Mouse (Mus musculus) CH12.LX (cell line): ENCODE measurements around the gene Socs2.

Experiments
- CTCF ChIP-seq, 2 experiments: IDR thresholded peaks in 1 of 2; conservative IDR thresholded peaks in 1 of 2; 2 replicates each; pipeline ENCODE4 v1.5.1; 2011 to 2012; ENCODE audit warnings: low read depth in 2 of 2, low read length in 2 of 2, improper control_type of control experiment in 1 of 2, inconsistent platforms in 1 of 2, mild to moderate bottlenecking in 1 of 2, moderate library complexity in 1 of 2
- E2F4 ChIP-seq: IDR thresholded peaks from 2 replicates; pipeline ENCODE4 v1.6.1; 2011; ENCODE audit warnings: low read depth, low read length, improper control_type of control experiment; ENCODE audit not compliant: insufficient replicate concordance
- EP300 ChIP-seq: IDR thresholded peaks from 2 replicates; pipeline ENCODE4 v1.6.1; 2011; ENCODE audit warnings: low read length, improper control_type of control experiment
- JUN ChIP-seq: IDR thresholded peaks from 2 replicates; pipeline ENCODE4 v1.6.1; 2011; ENCODE audit warnings: low read depth, mild to moderate bottlenecking, low read length, improper control_type of control experiment, moderate library complexity; ENCODE audit not compliant: insufficient read depth
- MAFK ChIP-seq: IDR thresholded peaks from 2 replicates; pipeline ENCODE4 v1.6.1; 2011; ENCODE audit warnings: low read length, improper control_type of control experiment; ENCODE audit not compliant: insufficient replicate concordance
- MAZ ChIP-seq: IDR thresholded peaks from 2 replicates; pipeline ENCODE4 v1.6.1; 2012; ENCODE audit warnings: low read depth, mild to moderate bottlenecking, inconsistent platforms, low read length, improper control_type of control experiment, moderate library complexity
- MEF2A ChIP-seq: IDR thresholded peaks from 2 replicates; pipeline ENCODE4 v1.6.1; 2014; ENCODE audit warnings: low read depth, mild to moderate bottlenecking, inconsistent platforms, low read length, improper control_type of control experiment, borderline replicate concordance
- MYC ChIP-seq: IDR thresholded peaks from 2 replicates; pipeline ENCODE4 v1.6.1; 2011; ENCODE audit warnings: low read depth, mild to moderate bottlenecking, improper control_type of control experiment, low read length
- NRF1 ChIP-seq: IDR thresholded peaks from 2 replicates; pipeline ENCODE4 v1.6.1; 2014; ENCODE audit warnings: low read depth, mild to moderate bottlenecking, inconsistent platforms, low read length, improper control_type of control experiment, moderate library complexity
- PAX5 ChIP-seq: IDR thresholded peaks from 2 replicates; pipeline ENCODE4 v1.6.1; 2012; ENCODE audit warnings: low read length, inconsistent platforms, mixed read lengths
- POLR2A ChIP-seq: IDR thresholded peaks from 2 replicates; pipeline ENCODE4 v1.6.1; 2011; ENCODE audit warnings: low read depth, mild to moderate bottlenecking, improper control_type of control experiment, low read length
- POLR2AphosphoS2 ChIP-seq: IDR thresholded peaks from 2 replicates; pipeline ENCODE4 v1.6.1; 2011; ENCODE audit warnings: low read depth, low read length, improper control_type of control experiment
- TCF12 ChIP-seq: IDR thresholded peaks from 2 replicates; pipeline ENCODE4 v1.6.1; 2014; ENCODE audit warnings: low read depth, mild to moderate bottlenecking, inconsistent platforms, low read length, improper control_type of control experiment
- ZC3H11A ChIP-seq: IDR thresholded peaks from 2 replicates; pipeline ENCODE4 v1.6.1; 2012; ENCODE audit warnings: low read depth, mild to moderate bottlenecking, inconsistent platforms, low read length, improper control_type of control experiment

GRCm38 (mm10) chr10:95416361-95416684 is 657 bp downstream of the Socs2 start:
- no peak for TF ChIP-seq POLR2A
- no peak for TF ChIP-seq CTCF (conservative IDR thresholded peaks at IDR 0.05 in 1 of 2, IDR thresholded peaks at IDR 0.05 in 1 of 2; ENCODE audit: low read depth in 2 of 2, low read length in 2 of 2)
- TF ChIP-seq TCF12, result no peak
- no peak for TF ChIP-seq POLR2AphosphoS2
- TF ChIP-seq PAX5, result no peak
- no peak for TF ChIP-seq EP300
- no peak for TF ChIP-seq E2F4
- no peak for TF ChIP-seq MYC
- no peak for TF ChIP-seq MAZ
- no peak for TF ChIP-seq MEF2A
- TF ChIP-seq JUN, result no peak
- TF ChIP-seq ZC3H11A, result no peak
- no peak for TF ChIP-seq NRF1
- TF ChIP-seq MAFK, result no peak
